Mouse (Mus musculus) bone marrow, adult 2 months (tissue): Measurements from ENCODE around the gene Nos1ap. TPM values are rescaled to one million over a fixed set of nuclear protein-coding genes. Genes with fewer than 3 reads are reported as not detected.

Source experiments
- H3K27ac ChIP-seq: fragments of 200-500 bp; 2 replicates; pipeline ENCODE4 v1.5.1; 2012; ENCODE audit warnings: low read depth, mild to moderate bottlenecking, control low read depth, inconsistent platforms, low read length; ENCODE audit not compliant: control insufficient read depth, poor library complexity, insufficient read depth
- H3K4me1 ChIP-seq: fragments of 200-500 bp; 2 replicates; pipeline ENCODE4 v1.6.1; 2011; ENCODE audit warnings: low read length; ENCODE audit not compliant: control insufficient read depth, insufficient read depth
- H3K4me3 ChIP-seq: fragments of 200-500 bp; replicated peaks from 2 replicates; pipeline ENCODE3; 2011; ENCODE audit warnings: mild to moderate bottlenecking, low read depth, low read length, control low read depth; ENCODE audit not compliant: control insufficient read depth
- CTCF ChIP-seq: fragments of 200-500 bp; IDR thresholded peaks from 2 replicates; pipeline ENCODE4 v1.5.1; 2011; ENCODE audit warnings: low read length, control low read depth; ENCODE audit not compliant: control insufficient read depth, insufficient read depth
- POLR2A ChIP-seq: fragments of 200-500 bp; IDR thresholded peaks from 2 replicates; pipeline ENCODE4 v1.6.1; 2011; ENCODE audit warnings: low read depth, mild to moderate bottlenecking, control low read depth, low read length, borderline replicate concordance; ENCODE audit not compliant: control insufficient read depth
- WGBS: fragments of 180-500 bp; shearing (Covaris S2); methylation state at CpG from one replicate; pipeline ENCODE4 v1.1.7; 2018; 5-methylcytosine and 5-hydroxymethylcytosine counted together
- polyA plus RNA-seq: library from polyadenylated mRNA; stranded (reverse); fragments of >200 nt; gene quantifications from 2 replicates; pipeline ENCODE4 v1.2.4, GENCODE M21; 2011; ENCODE audit warnings: low replicate concordance; ENCODE audit not compliant: missing spikeins, insufficient read depth, insufficient read length

Gene Nos1ap
- polyA plus RNA-seq, 1 experiment = 68.3 TPM

DNA sequence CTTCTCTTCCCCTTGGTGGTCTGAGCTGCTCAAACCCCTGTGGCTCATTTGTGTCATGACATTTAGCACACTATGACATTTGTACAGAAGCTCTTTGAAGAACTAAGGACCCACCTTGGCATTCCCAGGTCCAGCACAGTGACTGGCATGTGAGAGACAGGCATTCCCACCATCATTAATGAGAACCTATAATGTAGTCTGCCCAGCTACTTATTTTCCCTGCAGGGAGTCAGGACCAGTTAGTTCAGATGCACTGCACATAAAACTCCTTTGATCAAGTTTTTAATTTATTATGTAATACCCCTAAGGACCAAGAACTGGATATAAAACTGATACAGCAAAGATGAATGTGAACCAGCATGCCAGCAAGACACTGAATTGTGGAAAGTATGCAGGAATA, 238.6 kb downstream of the Nos1ap start:
- Histone ChIP-seq H3K4me3 (no peak overlapping the region), H3K27ac (no peak overlapping the region), H3K4me1 (no peaks in the 10 kb centered on the region)
- no peak for TF ChIP-seq CTCF
- no peak for TF ChIP-seq POLR2A

DNA sequence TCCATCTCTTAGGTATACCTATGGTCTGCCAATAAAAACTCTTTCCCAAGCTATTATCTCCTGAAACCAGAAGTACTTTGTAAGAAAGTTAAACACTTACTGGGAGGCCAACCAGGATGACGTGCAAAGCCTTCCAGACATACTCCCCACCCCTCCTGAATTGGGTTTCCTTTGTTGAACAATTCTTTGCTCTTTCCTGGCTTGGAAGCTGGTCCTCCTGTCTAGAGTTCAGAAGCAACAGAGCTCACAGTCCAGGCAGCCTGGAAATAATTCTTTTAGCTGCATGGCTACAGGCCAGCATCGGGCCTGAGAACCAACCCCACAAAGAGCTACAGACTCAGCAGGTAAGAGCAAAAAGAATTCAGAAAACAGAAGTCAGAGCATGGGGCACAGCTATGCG, 243.4 kb downstream of the Nos1ap start:
- no peak overlapping the region for H3K27ac ChIP-seq
- H3K4me3 ChIP-seq = no peak overlapping the region
- TF ChIP-seq POLR2A (no peak), CTCF (no peak)
- H3K4me1 ChIP-seq = no peaks in the 10 kb centered on the region
- 78% methylated on average over 3 of the region's 3 CpGs for WGBS

DNA sequence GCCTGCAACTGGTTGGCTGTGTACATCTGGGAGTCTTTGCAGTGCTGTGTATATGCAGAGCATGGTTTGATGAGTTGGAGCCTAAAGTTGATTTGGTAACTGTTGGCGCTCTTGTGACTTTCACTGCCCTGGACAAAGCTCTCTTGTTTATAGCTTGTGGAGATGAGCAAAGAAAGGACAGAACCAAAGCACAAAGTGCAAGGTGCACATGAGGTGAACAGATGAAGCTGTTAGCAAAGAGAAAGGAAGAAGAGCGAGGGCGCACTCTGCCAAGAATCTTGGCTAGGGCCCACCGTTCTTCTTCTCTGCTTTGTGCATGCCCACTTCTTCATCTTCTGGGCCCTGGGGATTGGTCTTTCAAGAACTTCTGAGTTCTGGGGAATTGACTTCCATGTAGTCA, 245.8 kb downstream of the Nos1ap start:
- WGBS = 93% methylated on average over 4 of the region's 4 CpGs
- Histone ChIP-seq H3K4me3 (no peak overlapping the region), H3K27ac (no peak overlapping the region), H3K4me1 (no peaks in the 10 kb centered on the region)
- TF ChIP-seq CTCF = no peak
- no peak for TF ChIP-seq POLR2A

DNA sequence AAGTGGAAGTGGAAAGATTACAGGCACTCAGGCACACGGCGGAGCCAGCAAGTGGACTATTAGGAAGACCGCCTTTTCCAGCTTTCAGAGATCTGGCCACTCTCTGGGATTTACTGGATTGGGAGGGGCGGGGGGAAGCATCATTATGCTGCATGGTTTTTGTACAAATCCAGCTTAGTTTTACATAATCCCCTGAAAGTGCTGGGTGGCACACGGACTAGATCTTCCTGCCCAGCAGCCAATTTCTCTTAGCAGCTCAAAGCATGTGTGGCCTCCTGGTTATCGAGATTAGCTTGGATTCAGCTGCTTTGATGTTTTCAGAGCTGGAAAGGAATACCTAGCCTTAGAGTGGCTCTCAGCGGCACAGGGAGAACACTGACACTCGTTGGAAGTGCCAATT, 246.6 kb downstream of the Nos1ap start:
- TF ChIP-seq POLR2A = no peak
- no peak for TF ChIP-seq CTCF
- no peak overlapping the region for H3K4me3 ChIP-seq
- H3K4me1 ChIP-seq = no peaks in the 10 kb centered on the region
- H3K27ac ChIP-seq = no peak overlapping the region
- WGBS = 86% methylated on average over 8 of the region's 8 CpGs

DNA sequence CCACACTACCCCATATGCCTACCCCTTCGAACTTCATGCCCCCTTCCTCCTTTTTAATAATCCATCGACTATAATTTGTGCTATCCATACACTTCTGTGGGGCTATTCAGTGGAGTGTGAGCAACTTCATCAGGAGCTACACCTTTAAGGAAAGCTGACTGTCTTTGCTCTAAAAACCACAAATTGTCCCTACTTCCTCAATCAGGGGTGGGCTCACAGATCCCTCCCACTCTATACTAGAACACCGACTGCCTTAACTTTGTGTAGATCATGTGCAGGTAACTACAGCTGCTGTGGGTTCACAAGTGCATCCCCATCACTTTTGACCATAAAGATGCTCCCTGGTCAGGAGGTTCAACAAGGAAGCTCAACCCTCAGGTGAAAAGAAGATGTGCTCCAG, 249.7 kb downstream of the Nos1ap start:
- TF ChIP-seq CTCF (no peak), POLR2A (no peak)
- H3K27ac ChIP-seq = no peak overlapping the region
- no peaks in the 10 kb centered on the region for H3K4me1 ChIP-seq
- H3K4me3 ChIP-seq = no peak overlapping the region
- WGBS = 51% methylated on average over 3 of the region's 3 CpGs

DNA sequence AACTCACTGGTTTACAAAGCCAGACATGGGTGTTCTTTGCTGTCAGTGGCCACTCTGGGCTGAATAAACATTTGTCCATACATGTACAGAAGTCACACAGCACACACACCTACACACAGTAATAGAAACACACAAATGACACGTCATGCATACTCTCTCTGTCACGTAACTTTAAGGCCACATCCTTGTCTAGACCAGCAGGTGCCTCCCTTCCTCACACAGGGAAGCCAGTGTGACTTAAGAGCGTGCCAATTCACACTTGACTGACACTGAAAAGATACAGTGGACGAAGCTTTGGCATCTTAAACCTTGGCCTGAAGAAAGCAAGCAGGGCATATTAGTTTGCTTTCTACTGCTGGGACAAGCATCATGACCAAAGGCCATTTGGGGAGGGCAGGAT, 256.9 kb downstream of the Nos1ap start:
- Histone ChIP-seq H3K4me1 (no peaks in the 10 kb centered on the region), H3K4me3 (no peak overlapping the region), H3K27ac (no peak overlapping the region)
- TF ChIP-seq POLR2A = no peak
- no peak for TF ChIP-seq CTCF
- WGBS = 82% methylated on average over 4 of the region's 4 CpGs

DNA sequence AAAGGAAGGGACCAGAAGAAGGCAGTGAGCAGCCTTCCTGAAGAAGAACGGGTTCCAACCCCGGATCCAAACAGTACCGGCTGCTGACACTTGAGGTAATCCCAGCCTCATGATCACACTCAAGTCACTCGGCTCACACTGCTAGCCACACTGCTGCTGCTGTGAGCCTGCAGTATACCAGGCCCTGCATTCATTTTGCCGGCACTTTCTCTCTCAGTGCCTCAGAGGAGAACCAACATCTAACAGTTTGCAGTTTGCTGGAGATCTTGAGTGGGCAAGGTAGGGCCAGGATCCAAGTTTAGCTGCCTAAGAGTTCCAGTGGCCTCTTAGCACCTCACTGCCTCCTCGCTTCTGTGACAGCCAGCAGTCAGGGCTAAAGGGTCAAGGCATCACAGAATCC, 257.7 kb downstream of the Nos1ap start:
- 87% methylated on average over 6 of the region's 6 CpGs for WGBS
- Histone ChIP-seq H3K27ac (no peak overlapping the region), H3K4me1 (no peaks in the 10 kb centered on the region), H3K4me3 (no peak overlapping the region)
- no peak for TF ChIP-seq CTCF
- no peak for TF ChIP-seq POLR2A

DNA sequence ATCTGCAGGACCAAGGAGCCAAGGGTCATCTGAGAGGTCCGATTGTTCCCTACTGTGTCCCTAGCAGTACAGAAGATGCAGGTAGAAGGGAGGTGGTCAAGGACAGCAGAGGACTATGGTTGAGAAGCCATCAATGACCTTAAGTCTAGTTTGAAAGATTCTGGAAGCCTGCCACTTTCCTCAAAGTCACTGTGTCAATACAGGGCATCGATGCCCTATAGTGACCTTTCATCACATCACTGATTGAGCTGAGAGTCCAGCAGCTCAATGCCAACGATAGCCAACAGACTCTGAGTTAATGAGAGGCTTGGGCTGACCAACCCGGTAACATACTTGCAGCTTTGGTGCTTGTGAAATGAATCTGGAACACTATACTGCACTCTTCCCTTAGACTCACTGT, 264.4 kb downstream of the Nos1ap start:
- TF ChIP-seq CTCF = no peak
- TF ChIP-seq POLR2A = no peak
- 79% methylated on average over 4 of the region's 4 CpGs for WGBS
- no peak overlapping the region for H3K4me3 ChIP-seq
- no peak overlapping the region for H3K27ac ChIP-seq
- H3K4me1 ChIP-seq = no peaks in the 10 kb centered on the region

DNA sequence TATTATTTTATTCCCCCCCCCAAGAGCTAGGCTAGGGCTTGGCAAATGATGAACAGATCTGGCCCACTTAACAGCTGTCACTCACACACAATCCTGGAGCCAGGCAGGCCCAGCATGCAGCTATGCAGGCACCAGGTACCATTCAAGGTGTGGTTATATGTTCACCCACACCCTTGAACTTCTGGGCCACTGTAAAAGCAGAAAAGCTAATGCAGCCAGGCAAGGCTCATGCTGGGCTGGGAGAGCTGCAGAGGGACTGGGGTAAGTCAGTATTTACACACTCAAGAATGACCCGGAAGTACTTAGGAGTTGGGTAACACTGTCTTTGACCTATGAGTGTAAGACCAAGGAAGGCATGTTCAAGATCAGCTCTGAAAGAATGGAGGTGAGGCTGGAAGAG, 265.3 kb downstream of the Nos1ap start:
- Histone ChIP-seq H3K4me3 (no peak overlapping the region), H3K4me1 (no peaks in the 10 kb centered on the region), H3K27ac (no peak overlapping the region)
- WGBS = 86% methylated on average over 1 of the region's 1 CpGs
- TF ChIP-seq POLR2A (no peak), CTCF (no peak)
